Mouse (Mus musculus): ENCODE measurements around the gene Ptgr1. TPM values are rescaled to one million over a fixed set of nuclear protein-coding genes. Genes with fewer than 3 reads are reported as not detected.
A peak's percentile ranks its signal among the peaks of the same experiment; 100 is the strongest.

Gene Ptgr1
- total RNA-seq, 1 experiment from 2014 or later, result 2.3 TPM

DNA sequence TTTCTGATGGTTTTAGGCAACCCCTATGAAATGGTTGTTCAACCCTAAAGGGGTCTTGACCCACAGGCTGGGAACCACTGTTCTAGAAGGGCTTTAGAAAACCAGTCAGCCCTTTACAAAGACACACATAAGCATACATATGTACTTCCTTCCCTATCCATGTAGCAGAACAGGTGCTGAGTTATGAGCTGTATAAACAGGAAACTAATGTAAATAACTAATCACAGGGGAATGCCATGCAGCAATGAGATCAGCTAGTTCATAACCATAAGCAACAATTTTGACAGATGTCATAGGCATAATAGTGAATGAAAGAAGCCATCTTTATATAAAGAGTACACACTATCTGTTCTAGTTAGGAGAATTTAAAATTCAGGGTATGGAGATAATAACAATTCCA lies 45.3 kb downstream of the Ptgr1 start:
- no peak for ATAC-seq (replicated peaks; ENCODE audit: insufficient number of reproducible peaks, low FRiP score, low TSS enrichment, poor library complexity, severe bottlenecking)

DNA sequence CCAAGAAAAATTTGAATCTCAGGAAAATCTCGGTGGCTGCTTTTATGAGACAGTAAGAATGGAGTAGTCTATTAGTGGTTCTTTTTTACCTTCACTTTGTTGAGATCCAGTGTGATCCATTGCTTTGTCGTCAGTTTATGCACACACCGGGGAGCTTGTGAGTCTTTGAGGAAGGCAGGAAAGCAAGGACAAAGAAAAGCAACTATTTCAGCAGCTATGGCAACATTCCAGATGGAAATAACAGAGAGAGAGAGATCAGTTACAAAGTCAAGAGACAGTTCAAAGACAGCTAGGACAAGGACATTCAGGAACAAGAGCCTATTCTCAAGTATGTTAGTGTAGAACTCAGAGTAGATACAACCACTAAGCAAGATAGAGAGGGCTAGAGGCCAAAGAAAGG lies 51.1 kb downstream of the Ptgr1 start:
- ATAC-seq (replicated peaks; ENCODE audit: insufficient number of reproducible peaks, low FRiP score, low TSS enrichment, poor library complexity, severe bottlenecking), result no peak

DNA sequence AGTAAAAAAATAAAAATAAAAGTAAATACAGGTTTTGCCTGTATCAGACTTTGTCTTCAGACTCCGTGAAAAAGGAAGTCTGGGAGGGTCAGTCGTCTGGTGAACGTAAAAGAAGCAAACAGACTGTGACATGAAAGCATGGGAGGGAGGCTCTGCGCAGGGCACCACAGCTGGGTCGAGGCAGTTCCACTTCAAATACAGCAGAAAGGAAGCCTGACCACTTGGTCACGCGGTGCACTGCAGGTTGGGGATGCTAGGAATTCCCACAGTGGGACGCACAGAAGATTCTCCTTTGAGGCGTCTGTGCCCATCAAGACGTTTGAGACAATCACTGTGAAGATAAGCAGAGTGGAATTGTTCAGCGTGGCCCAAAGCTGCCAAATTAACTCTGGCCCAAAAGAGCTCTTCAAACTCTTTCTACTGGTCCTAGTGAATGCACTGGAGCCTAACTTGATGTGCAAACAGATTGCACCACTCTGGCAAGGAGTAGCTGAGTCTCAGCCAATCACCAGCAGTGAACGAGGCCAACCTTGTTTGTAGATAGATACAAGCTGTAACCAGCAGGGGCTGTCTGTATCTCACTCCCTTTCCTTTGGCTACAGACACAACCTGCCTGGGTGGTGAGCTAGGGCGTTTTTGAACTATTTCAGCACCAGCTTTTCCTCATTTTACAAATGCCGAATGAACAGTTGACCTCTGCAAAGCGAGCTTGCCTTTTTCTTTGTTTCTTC lies 52.0 kb downstream of the Ptgr1 start:
- 0 out of 2 replicates have a peak, but pooled peaks have one; percentile 35 for ATAC-seq (replicated peaks; ENCODE audit: insufficient number of reproducible peaks, low FRiP score, low TSS enrichment, poor library complexity, severe bottlenecking)

DNA sequence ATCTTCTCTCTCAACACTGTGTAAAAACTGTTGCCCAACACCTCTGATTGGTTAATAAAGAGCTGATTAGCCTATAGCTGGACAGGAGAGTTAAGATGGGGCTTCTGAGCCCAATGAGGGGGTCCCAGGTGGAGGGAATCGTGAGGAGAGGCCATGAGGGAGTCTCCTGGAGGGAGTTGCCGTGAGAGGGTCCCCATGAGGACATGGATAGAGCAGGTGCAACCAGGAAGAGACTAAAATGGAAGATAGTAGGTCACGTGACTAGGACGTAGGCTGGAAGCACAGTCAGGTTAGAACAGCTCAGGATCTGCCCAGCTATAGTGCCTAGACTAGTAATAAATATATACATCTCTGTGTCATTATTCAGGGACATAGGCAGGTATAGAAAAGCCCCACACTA lies 52.6 kb downstream of the Ptgr1 start:
- no peak for ATAC-seq (replicated peaks; ENCODE audit: insufficient number of reproducible peaks, low FRiP score, low TSS enrichment, poor library complexity, severe bottlenecking)

GRCm38 (mm10) chr4:58932541-58932940 lies 54.4 kb downstream of the Ptgr1 start:
- ATAC-seq (replicated peaks; ENCODE audit: insufficient number of reproducible peaks, low FRiP score, low TSS enrichment, poor library complexity, severe bottlenecking), result no peak

GRCm38 (mm10) chr4:58927661-58928060 lies 59.3 kb downstream of the Ptgr1 start:
- ATAC-seq (replicated peaks; ENCODE audit: insufficient number of reproducible peaks, low FRiP score, low TSS enrichment, poor library complexity, severe bottlenecking), result no peak

- no peak for ATAC-seq (replicated peaks; ENCODE audit: insufficient number of reproducible peaks, low FRiP score, low TSS enrichment, poor library complexity, severe bottlenecking)
Observed at GRCm38 (mm10) chr4:58926120-58926519, 60.8 kb downstream of the Ptgr1 start.

GRCm38 (mm10) chr4:58925664-58926063 lies 61.3 kb downstream of the Ptgr1 start:
- no peak for ATAC-seq (replicated peaks; ENCODE audit: insufficient number of reproducible peaks, low FRiP score, low TSS enrichment, poor library complexity, severe bottlenecking)

GRCm38 (mm10) chr4:58923933-58924332 lies 63.0 kb downstream of the Ptgr1 start:
- ATAC-seq (replicated peaks; ENCODE audit: insufficient number of reproducible peaks, low FRiP score, low TSS enrichment, poor library complexity, severe bottlenecking), result no peak

Other genes starting within 250 kb of the Ptgr1 start
- not detected in 3 replicates for gene Olfr267, start 199.4 kb downstream of the Ptgr1 start, total RNA-seq (2017)
- gene Ecpas, start 74.4 kb downstream of the Ptgr1 start, total RNA-seq (2017), result 39.7 to 80.2 TPM (median 72.1 TPM) in 3 replicates
- gene Zkscan16, start 43.5 kb downstream of the Ptgr1 start, total RNA-seq (2017), result 0.29 TPM in 1 of 3 replicates, not detected in the others
- gene Dnajc25, start 7.9 kb upstream of the Ptgr1 start, total RNA-seq (2017), result 10.7 to 15.7 TPM (median 15.3 TPM) in 3 replicates
- not detected in 3 replicates for gene Gm20503, start 16.1 kb upstream of the Ptgr1 start, total RNA-seq (2017)
- gene Gng10, start 48.0 kb upstream of the Ptgr1 start, total RNA-seq (2017), result 76.3 to 133 TPM (median 119 TPM) in 3 replicates
- gene AI481877, start 151.9 kb upstream of the Ptgr1 start, total RNA-seq (2017), result 0.43 TPM in 1 of 3 replicates, not detected in the others
- 254 to 534 TPM (median 259 TPM) in 3 replicates for gene Ugcg, start 202.1 kb upstream of the Ptgr1 start, total RNA-seq (2017)

Data from monocyte, adult 5-6 weeks (primary cell).